Mouse (Mus musculus): ENCODE measurements around the gene Erbin. TPM values are rescaled to one million over a fixed set of nuclear protein-coding genes. Genes with fewer than 3 reads are reported as not detected.

Erbin gene
- polyA plus RNA-seq, 1 experiment, result 18.0 TPM

- 78% methylated on average over 2 of the region's 2 CpGs for WGBS
- peak; percentile 25 for DNase-seq (ENCODE audit: low read depth, low spot score)
Observed at GRCm38 (mm10) chr13:103838619-103839018, 81.7 kb downstream of the Erbin start.

DNA sequence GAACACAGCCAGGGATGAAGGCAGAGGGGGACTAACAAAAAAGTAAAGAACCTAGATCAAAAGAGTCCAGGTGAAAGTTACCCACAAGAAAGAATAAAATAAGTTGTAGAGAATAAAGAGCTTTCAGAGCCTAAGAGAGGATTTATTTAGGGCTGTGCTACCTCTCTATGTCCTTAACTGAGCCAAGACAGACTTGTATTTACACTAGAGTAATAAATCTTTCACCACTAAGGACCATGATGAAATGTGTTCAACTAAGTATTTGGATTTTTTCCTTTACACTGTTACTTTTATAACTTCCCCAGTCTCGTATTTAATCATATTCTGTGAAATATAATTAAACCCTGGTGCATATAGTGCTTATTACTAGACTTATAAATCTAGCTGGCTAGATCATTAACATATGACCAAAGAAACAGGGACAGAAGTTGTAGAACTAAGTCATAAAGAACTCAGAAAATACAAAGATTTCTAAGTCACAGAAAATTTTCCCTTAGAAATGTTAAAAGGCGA is 90.6 kb downstream of the Erbin start:
- no peak for DNase-seq (ENCODE audit: low read depth, low spot score)
- WGBS, result 55% methylated on average over 2 of the region's 2 CpGs

GRCm38 (mm10) chr13:103822270-103822669 is 98.0 kb downstream of the Erbin start:
- 90% methylated on average over 1 of the region's 1 CpGs for WGBS
- DNase-seq (ENCODE audit: low read depth, low spot score), result no peak

- 89% methylated on average over 5 of the region's 5 CpGs for WGBS
Observed at GRCm38 (mm10) chr13:103819377-103819776, 100.9 kb downstream of the Erbin start.

GRCm38 (mm10) chr13:103817935-103818334 is 102.4 kb downstream of the Erbin start:
- DNase-seq (ENCODE audit: low read depth, low spot score), result no peak
- WGBS, result 91% methylated on average over 3 of the region's 3 CpGs

More at GRCm38 (mm10) chr13:103819377-103819776, 100.9 kb downstream of the Erbin start:
- no peak for DNase-seq (ENCODE audit: low read depth, low spot score)

DNA sequence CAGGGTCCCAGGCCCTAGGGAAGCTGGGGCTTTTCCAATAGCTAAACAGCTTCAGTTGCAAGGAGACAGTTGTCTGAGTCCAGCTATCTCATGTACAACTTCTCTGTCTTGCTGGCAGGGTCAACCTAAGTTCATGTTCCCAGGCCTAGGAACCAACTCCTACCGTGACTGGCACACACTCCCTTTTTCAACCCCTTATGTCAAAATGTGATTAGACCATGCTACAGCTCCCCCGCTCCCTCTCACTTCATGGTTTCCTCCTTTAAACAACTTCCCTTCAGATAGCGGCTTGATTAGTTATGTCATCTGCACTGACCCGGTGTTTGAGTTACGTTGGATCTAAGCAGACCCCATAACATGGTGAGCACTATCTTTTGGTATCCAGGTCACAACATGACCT is 112.8 kb downstream of the Erbin start:
- WGBS, result 85% methylated on average over 5 of the region's 5 CpGs
- no peak for DNase-seq (ENCODE audit: low read depth, low spot score)

DNA sequence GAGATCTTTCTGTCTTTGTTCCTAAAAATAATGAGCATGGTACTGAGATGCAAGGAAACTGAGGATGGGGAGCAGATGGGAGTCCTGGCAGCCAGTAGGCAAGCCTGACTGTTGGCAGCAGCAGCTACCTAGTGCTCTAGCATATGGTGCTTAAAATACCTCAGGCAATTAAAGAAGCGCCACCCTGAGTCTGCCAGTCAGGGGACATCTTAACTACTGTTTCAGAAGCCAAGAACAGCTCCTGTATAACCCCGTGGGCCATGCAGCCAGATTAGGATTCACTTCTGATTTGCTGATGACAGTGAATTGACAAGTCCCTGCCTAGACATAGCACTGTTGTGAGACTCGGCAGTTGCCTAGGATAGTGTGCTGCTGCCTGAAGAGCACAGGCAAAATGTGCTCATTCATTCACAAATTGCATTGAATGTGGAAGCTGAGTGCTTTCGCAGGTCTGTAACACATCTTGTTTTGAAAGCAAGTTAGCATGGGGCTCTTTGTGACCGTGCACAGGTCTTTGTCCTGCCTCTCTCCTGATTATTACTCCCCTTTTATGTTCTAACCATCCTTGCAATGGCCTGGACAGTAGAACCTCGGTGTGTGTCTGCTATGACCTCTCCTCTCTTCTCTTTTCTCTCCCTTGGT is 114.0 kb downstream of the Erbin start:
- WGBS, result 67% methylated on average over 6 of the region's 6 CpGs

GRCm38 (mm10) chr13:103803721-103804120 is 116.6 kb downstream of the Erbin start:
- WGBS, result 86% methylated on average over 5 of the region's 5 CpGs
- DNase-seq (ENCODE audit: low read depth, low spot score), result no peak

More for the DNA sequence above, 114.0 kb downstream of the Erbin start:
- DNase-seq (ENCODE audit: low read depth, low spot score), result no peak

DNA sequence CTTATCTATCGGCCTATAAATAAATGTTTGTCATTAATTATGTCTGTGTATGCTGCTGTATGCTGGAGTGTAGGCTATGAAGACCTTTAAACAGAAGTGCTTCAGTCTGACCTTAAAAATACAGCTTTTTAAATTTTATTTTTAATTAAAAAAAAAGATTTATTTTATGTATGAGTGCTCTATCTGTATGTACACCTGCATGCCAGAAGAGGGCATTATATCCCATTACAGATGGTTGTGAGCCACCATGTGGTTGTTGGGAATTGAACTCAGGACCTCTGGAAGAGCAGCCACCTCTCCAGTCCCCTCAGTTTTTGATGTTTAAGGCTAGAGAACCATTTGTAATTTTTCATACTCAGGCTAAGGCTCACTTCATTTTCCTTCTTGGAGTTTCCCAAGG is 119.3 kb downstream of the Erbin start:
- WGBS, result 91% methylated on average over 1 of the region's 1 CpGs
- no peak for DNase-seq (ENCODE audit: low read depth, low spot score)

DNA sequence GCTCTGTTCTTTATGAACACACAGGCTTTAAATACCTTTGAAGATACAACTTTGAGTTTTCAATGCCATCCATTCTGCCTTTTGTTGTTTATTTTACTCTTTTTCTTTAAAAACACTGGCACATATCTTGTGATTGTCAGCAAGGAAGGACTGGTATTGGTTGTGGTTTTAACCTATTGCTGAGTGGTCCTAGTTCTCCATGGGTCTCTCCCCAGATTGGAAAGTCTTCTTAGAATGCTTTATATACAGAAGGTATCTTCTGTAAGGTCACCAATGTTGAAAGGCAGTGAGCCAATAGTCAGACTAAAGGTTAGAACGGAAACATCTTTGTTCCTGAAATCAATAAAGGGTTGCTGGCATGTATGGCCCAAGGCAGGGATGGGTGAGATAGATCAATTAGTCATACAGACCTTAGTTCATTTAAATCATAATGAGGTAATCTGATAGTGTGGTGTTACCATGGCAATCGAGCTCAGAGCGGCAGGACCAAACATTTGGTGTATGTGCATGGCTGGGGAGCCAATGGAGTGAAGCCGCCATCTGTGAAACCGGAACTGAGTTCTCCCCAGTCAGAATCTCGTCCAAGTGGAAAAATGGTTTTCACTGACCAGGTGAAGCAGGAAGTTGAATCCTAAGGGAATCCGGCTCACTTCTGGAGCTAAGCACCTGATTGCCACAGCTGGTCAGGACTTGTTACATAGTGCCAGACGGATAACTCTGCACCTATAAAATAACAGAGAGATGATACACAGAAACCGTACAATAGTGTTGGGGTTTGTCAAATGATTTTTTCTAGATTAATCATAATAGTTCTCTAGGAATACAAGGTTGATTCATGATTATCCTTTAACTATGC is 125.4 kb downstream of the Erbin start:
- no peak for DNase-seq (ENCODE audit: low read depth, low spot score)
- WGBS, result 83% methylated on average over 9 of the region's 9 CpGs

GRCm38 (mm10) chr13:103779922-103780585 is 140.3 kb downstream of the Erbin start:
- 30% methylated on average over 11 of the region's 11 CpGs for WGBS
- no peak for DNase-seq (ENCODE audit: low read depth, low spot score)

DNA sequence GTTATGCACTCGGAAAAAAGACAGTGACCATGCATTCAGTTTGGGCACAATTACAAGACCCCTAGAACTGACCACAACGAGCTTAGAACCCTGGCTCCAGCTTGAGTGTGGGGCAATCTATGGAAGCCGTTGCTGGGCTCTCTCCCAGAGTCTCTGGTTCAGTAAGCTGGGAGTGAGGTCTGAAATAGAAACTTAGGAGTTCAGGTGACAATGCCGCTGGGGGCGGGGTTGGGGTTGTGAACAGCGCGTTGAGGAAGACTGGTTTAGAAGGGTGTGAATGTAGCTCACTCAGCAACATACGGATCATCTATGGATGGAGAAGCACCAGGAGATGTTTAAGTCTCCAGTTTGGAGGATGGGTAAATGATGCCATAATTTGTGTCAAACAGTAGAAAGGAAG is 143.2 kb downstream of the Erbin start:
- 63% methylated on average over 8 of the region's 8 CpGs for WGBS
- DNase-seq (ENCODE audit: low read depth, low spot score), result no peak

DNA sequence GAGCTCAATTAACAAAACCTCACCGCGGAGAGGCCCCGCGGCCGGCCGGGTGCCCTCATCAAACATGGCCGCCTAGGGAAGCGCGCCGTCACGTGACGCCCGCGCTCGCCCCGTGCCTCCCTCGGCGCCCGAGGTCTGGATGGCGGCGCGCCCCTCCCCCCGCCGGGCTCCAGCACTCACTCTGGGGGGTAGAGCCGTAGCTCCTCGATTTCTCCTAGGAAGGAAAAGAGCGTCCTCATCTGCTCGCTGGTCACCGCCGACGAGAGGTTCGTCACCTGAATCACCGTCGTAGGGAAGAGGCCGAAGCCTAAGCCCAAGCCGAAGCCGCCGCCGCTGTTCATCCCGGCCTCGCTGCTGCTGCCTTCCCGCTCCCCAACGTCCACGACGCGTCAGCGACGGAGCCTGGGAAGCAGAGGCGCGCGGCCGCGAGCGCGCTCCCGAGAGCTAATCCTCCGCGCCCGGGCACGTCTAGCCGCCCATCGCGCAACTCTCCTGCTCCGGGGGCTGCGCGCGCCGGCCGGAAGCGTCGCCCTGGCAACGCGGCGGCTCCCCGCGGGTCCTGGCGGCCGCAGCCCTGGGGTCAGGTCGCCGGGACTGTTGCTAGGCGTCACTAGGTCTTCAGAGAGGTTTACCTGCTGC is 146.1 kb downstream of the Erbin start, which contains the start of gene Srek1:
Gene Srek1, minus strand, starts transcription at position 490 of the 639 bp plus-strand sequence.
- DNase-seq (ENCODE audit: low read depth, low spot score), result peak; percentile 72
- under 1% methylated on average over 81 of the region's 81 CpGs for WGBS

GRCm38 (mm10) chr13:103773407-103774118 is 146.8 kb downstream of the Erbin start:
- DNase-seq (ENCODE audit: low read depth, low spot score), result peak; percentile 31
- WGBS, result under 1% methylated on average over 36 of the region's 36 CpGs

DNA sequence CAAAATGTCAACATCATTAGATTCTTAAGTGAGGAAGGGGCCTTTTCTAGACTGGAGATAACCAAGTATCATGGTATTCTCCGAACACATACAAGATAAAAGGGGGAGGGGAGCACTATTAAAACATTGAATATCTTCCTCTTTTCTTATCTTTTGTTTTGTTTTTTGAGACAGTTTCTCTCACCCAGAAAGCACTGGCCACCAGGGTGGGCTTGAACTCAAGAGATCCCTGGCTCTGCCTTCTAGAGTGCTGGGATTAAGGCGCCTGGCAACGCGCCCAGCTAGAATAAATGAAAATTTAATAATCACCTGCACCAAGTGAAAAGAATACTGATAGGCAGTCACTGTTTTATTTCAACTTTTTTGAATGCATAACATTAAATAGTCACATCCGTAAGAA is 147.4 kb downstream of the Erbin start:
- DNase-seq (ENCODE audit: low read depth, low spot score), result no peak

DNA sequence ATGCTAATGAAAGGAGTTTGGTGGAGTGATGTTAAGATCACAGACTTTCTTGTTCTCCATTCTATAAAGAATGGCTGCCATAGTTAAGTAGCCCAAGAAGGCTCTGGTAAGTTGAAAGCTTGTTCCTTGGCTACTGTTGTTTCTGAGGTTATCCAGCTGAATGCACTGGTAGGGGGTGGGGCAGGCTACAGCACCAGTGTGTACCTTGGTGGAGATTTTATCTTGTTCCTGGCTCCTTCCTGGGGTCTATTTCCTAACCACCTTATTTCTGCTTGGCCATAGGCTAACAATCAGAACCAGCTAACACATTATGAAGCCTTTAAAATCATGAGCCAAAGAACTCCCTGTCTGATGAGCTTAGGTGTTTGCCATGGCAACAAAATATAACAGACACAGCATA is 149.5 kb downstream of the Erbin start:
- DNase-seq (ENCODE audit: low read depth, low spot score), result no peak

More for the DNA sequence above, 147.4 kb downstream of the Erbin start:
- WGBS, result 40% methylated on average over 5 of the region's 5 CpGs

Data from large intestine, adult 2 months (tissue).